Mouse (Mus musculus) right cerebral cortex, postnatal 25 days (tissue): Measurements from ENCODE around the gene Cenpt.

Experiments used
- DNase-seq: peaks from one replicate; pipeline ENCODE4 v3.0.0; 2022

Cenpt gene

GRCm38 (mm10) chr8:105853178-105853577 lies at the start of gene Cenpt:
TSS of gene Cenpt (minus strand) at chr8:105853278.
- DNase-seq = no peak

- DNase-seq = no peak
These were observed 48.0 kb upstream of the Cenpt start for GRCm38 (mm10) chr8:105900941-105901616.

DNA sequence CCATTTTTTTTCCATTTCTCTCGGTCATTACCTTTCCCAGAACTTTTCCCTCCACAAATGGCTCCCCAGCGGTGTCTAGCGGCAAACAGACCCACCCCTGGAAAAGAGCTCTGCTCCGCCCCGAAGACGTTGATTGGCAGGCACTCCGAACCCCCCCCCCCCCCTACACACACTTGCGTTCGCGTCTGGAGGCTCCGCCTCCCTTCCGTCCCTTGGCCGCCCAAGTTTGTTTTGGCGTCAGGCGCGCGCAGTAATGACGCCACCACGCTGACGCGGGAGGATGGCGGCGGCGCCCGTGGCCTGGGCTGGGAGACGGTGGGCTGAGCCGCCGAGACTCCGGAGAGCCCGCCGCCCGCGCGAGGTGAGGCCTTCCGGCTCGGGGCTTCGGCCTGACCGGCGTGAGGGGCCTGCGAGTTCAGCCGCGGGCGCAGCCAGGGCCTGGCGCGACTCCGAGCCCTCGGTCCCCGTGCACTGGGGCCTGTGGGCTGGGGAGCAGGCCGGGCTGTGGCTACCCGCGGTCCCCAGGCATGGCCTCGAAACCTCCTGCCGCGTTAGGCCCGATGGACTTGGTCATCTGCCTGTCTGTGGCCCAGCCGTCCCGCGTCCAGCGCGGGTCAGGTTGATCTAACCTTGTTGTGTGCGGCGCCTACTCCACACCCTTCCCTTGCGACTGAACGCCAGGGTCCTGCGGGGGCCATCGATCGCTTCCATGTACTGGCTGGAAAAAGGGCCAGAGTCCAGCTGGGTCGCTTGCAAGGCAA lies 47.3 kb upstream of the Cenpt start, which contains the start of gene Pskh1:
Gene Pskh1, plus strand, starts transcription at position 262 of the 761 bp plus-strand sequence.
- peak; percentile 94 for DNase-seq

GRCm38 (mm10) chr8:105897801-105898480 lies 44.9 kb upstream of the Cenpt start:
- no peak for DNase-seq

DNA sequence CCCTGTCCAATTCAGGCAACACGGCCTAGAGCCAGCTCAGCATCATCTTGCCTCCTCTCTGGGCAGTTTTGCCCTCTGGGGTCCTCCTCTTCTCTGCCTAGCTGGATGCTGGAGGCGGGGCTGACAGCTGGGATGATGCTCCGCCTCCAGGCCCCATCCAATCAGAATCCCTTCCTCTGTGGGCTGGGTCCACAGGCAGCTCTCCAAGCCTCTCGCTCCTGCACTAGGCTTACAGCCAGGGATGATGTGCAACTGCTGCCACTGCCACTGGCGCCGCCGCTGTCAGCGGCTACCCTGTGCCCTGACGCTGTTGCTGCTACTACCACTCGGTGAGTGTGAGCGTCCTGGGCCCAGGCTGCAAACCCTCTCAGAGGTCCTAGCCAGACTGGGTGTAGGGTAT lies 40.3 kb upstream of the Cenpt start, which contains the start of gene Nrn1l:
Gene Nrn1l, plus strand, starts transcription at position 229 of the 400 bp plus-strand sequence.
- peak; percentile 74 for DNase-seq

DNA sequence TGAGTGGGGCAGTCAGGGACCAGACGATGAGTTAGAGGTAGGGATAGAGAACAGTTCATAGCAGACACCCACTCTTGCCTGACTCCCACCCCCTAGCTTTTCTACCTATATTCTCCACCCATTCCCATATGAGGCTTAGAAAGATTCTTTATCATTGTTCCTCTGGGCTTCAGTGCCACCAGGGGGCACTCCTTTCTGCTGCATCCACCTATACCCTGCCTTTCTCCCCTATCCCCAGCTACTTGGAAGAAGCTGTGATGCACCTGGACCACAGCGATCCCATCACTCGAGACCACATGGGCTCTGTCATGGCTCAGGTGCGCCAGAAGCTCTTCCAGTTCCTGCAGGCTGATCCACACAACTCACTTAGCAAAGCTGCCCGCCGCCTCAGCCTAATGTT lies 39.4 kb upstream of the Cenpt start:
- no peak for DNase-seq

- peak; percentile 51 for DNase-seq
These were observed 37.8 kb upstream of the Cenpt start for GRCm38 (mm10) chr8:105890870-105891269.

GRCm38 (mm10) chr8:105889756-105890465 lies 36.8 kb upstream of the Cenpt start:
- DNase-seq = no peak

- peak; percentile 84 for DNase-seq
These were observed 27.9 kb upstream of the Cenpt start, which contains the start of gene Edc4 for GRCm38 (mm10) chr8:105880754-105881520. TSS of gene Edc4 (plus strand) at chr8:105880881.

DNA sequence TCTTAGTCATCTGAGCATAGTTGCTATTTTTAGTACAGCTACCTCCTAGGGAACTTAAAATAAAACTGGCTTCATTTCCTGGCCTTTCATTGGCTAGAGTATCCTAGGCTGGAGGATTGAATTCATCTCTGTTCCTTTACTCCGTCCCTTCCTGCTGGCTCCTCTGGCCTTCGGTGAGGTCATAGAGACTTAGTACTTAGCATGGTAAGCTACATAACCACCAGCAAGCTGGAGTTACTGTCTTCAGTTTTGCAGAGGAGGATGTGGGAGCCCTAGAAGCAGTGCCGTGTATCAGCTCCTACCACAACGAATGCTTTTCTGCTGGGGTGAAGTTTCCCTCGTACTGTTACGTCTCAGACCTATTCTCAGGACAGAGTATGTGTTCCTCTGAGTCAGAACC lies 21.2 kb upstream of the Cenpt start:
- DNase-seq = no peak

DNA sequence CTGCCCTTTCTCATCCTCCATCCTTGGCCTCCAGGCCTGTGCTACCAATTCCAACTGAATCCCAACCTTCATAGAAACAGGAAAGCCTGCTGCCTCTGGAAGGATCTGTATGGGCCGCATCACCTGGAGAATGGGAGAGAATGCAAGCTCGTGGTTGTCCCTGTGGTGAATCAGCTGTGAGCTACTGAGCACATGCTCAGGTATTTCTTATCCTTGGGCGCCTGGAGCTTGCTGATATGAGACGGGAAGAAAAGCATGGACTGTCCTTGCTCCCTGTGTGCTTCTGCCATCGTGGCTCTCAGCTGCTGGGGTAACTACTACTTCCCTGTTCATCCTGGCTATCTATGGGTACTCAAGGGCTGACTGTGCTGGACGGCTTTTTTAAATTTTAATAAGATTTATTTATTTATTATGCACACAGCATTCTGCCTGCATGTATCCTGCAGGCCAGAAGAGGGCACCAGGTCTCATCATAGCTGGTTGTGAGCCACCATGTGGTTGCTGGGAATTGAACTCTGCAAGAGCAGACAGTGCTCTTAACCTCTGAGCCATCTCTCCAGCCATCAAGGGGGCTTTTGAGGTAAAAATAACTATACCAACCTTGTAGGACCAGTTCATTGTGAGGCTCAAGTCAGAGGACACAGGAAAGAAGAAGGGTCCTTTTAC lies 13.4 kb upstream of the Cenpt start:
- no peak for DNase-seq

DNA sequence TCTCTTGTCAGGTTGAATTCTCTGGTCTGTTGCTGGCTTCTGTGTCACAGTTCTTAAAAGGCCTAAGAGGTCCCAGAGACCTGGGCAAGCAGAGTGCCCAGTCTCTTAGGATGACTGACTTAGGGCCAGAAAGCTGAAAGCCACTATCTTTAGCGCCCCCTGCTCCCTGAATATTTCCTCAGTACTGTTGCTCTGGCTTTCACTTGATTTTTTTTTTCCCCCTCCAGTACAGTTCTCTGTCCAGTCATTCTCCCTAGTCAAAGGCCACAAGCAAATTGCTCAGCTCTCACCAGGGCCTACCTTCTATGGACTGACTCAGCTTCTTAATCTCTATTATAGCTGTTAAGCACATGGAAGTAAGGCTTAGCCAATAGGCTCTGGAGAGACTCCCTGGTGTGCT lies 8.9 kb upstream of the Cenpt start:
- DNase-seq = no peak

- DNase-seq = peak; percentile 93
These were observed 7.3 kb upstream of the Cenpt start, which contains the start of gene Nutf2 for GRCm38 (mm10) chr8:105860143-105860981. TSS of gene Nutf2 (plus strand) at chr8:105860580.

GRCm38 (mm10) chr8:105859314-105859713 lies 6.2 kb upstream of the Cenpt start:
- DNase-seq = no peak

DNA sequence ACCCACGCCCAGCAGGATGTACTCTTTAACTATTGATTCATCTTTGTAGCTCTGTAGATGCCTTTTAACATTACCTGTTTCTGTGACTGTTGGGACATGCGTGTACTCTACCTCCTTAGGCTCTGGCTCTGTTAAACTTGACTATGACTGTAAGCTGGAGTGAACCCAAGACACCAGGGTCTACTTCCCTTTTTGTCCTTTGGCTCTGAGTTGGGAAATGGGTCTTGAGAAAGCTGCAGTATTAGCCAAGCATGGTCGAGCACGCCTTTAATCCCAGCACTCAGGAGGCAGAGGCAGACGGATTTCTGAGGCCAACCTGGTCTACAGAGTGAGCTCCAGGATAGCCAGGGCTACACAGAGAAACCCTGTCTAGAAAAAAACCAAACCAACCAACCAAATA lies 5.4 kb upstream of the Cenpt start:
- DNase-seq = no peak

DNA sequence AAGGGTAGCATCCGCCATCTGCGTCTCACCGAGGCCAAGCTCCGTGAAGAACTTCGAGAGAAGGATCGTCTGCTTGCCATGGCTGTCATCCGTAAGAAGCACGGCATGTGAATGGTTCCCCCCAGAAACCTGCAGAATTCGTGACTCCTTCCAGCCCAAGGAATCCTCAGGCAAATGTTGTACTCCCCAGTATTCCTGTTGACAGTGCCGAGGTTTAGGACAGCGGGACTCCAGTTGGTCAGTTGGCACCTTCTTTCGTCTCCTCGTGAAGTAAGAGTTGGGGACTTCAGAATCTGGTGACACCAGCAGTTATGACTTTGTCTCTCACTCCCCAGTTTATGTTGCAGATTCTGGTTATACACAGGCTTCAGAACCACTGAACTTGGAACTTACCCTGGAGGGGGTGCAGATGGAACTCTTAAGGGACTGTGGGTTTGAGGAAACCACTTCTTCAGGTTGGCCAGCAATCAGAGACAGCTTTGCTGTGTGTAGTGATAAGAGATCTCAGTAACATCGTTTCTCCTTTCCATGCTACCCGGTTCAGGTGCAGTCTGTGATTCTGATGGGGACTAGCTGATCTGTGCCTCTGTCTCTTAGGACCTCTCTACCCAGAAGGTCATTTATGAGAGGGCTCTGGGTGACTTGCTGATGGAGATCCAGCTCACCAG lies 3.2 kb upstream of the Cenpt start:
- no peak for DNase-seq

- peak; percentile 53 for DNase-seq
These were observed 2.4 kb upstream of the Cenpt start for GRCm38 (mm10) chr8:105855248-105856167.

- DNase-seq = peak; percentile 93
These were observed 1.7 kb upstream of the Cenpt start, which contains the start of gene Thap11 for GRCm38 (mm10) chr8:105854715-105855216. TSS of gene Thap11 (plus strand) at chr8:105855132.
